Mouse (Mus musculus) liver, embryonic 14.5 days (tissue): ENCODE results near the gene Snx4. TPM values are rescaled to one million over a fixed set of nuclear protein-coding genes. Genes with fewer than 3 reads are reported as not detected.

Source experiments
- ATAC-seq: fragments of 200-750 bp; cut with Nextera tagmentation; 2 replicates; pipeline ENCODE4 v1.8.0; 2017; ENCODE audit warnings: moderate number of reproducible peaks, mild to moderate bottlenecking, moderate library complexity; ENCODE audit not compliant: insufficient read depth
- DNase-seq, 3 experiments: peaks; one replicate each; pipeline ENCODE4 v3.0.0-alpha.2; 2012 to 2013; ENCODE audit warnings: low read depth in 3 of 3, low spot score in 3 of 3
- H3K27ac ChIP-seq: fragments of 300-500 bp; sonication (generic); 2 replicates; pipeline ENCODE4 v1.5.1; 2014; ENCODE audit warnings: moderate library complexity, mild to moderate bottlenecking, control low read depth, inconsistent platforms
- H3K27me3 ChIP-seq: fragments of 300-500 bp; sonication (generic); 2 replicates; pipeline ENCODE4 v1.6.1; 2014; ENCODE audit warnings: mild to moderate bottlenecking, low read length, moderate library complexity; ENCODE audit not compliant: control insufficient read depth, insufficient read depth
- H3K36me3 ChIP-seq: fragments of 300-500 bp; sonication (generic); replicated peaks from 2 replicates; pipeline ENCODE4 v1.6.1; 2014; ENCODE audit warnings: low read depth; ENCODE audit not compliant: control insufficient read depth, insufficient read depth
- H3K4me1 ChIP-seq, 2 experiments: fragments of 200-500 bp in 1 of 2; fragments of 300-500 bp in 1 of 2; sonication (generic) in 1 of 2; replicated peaks; 2 replicates each; pipeline ENCODE4 v1.6.1; 2012 to 2014; ENCODE audit warnings: antibody characterized with exemption in 1 of 2, inconsistent platforms in 1 of 2, low read length in 1 of 2; ENCODE audit not compliant: control insufficient read depth in 2 of 2, insufficient read depth in 2 of 2
- H3K4me2 ChIP-seq: fragments of 300-500 bp; sonication (generic); 2 replicates; pipeline ENCODE4 v1.6.1; 2014; ENCODE audit warnings: low read depth, mild to moderate bottlenecking, control low read depth, moderate library complexity
- H3K4me3 ChIP-seq, 2 experiments: fragments of 200-500 bp in 1 of 2; fragments of 300-500 bp in 1 of 2; sonication (generic) in 1 of 2; 2 replicates each; pipeline ENCODE4 v1.5.1; 2012 to 2014; ENCODE audit warnings: low read depth in 2 of 2, low read length in 2 of 2, mild to moderate bottlenecking in 2 of 2, control low read depth in 1 of 2, inconsistent platforms in 1 of 2, moderate library complexity in 1 of 2; ENCODE audit not compliant: insufficient read depth in 1 of 2
- H3K9ac ChIP-seq: fragments of 300-500 bp; sonication (generic); replicated peaks from 2 replicates; pipeline ENCODE4 v1.6.1; 2014; ENCODE audit warnings: mild to moderate bottlenecking, control low read depth, moderate library complexity
- H3K9me3 ChIP-seq: fragments of 300-500 bp; sonication (generic); 2 replicates; pipeline ENCODE4 v1.6.1; 2016; ENCODE audit warnings: low read length, mixed read lengths; ENCODE audit not compliant: control insufficient read depth
- CTCF ChIP-seq: IDR thresholded peaks from 2 replicates; pipeline ENCODE4 v1.5.1; 2016; ENCODE audit warnings: antibody characterized with exemption, low read depth, control low read depth
- EP300 ChIP-seq: IDR thresholded peaks from 2 replicates; pipeline ENCODE4 v1.6.1; 2016; ENCODE audit warnings: antibody characterized with exemption, low read depth
- whole genome bisulfite sequencing: fragments of 180-500 bp; shearing (Covaris S2); extraction: QIAGEN DNeasy Blood & Tissue Kit; methylation state at CpG from one replicate; pipeline ENCODE4 v1.1.7; 2014; ENCODE audit not compliant: insufficient replicate concordance; 5-methylcytosine and 5-hydroxymethylcytosine counted together
- polyA plus RNA-seq, 2 experiments: library from polyadenylated mRNA; depleted of rRNA in 1 of 2; stranded (reverse) in 1 of 2; unstranded in 1 of 2; fragments of >200 nt; fragmentation: Nextera tagmentation in 1 of 2; extraction: Ambion mirVana in 1 of 2; gene quantifications; 2 replicates each; pipeline versions ENCODE4 v1.2.1 to v1.2.3; 2012 to 2014

Snx4 gene
- polyA plus RNA-seq, 2 experiments = 7.1 to 21.3 TPM

- Histone ChIP-seq H3K27me3 (no peaks in the 10 kb centered on the region), H3K4me1 (peaks cover 0 to 20% of the 10 kb centered on the region in 2 experiments; a peak in 2 of 4 replicates), H3K4me2 (no peak overlapping the region), H3K4me3 (no peak overlapping the region), H3K9me3 (no peaks in the 10 kb centered on the region), H3K9ac (no peak overlapping the region), H3K36me3 (no peaks in the 10 kb centered on the region), H3K27ac (no peak overlapping the region)
- TF ChIP-seq EP300 = no peak
- TF ChIP-seq CTCF = peak; percentile 69
- 18% methylated on average over 8 of the region's 8 CpGs for WGBS
- peak in 1 of 3 experiments; percentile 10 for DNase-seq
- ATAC-seq = no peak
Observed at GRCm38 (mm10) chr16:33337177-33337576, 85.9 kb downstream of the Snx4 start.

- Histone ChIP-seq H3K27me3 (no peaks in the 10 kb centered on the region), H3K27ac (no peak overlapping the region), H3K4me1 (peaks cover 0 to 20% of the 10 kb centered on the region in 2 experiments; a peak in 2 of 4 replicates), H3K36me3 (no peaks in the 10 kb centered on the region), H3K4me3 (no peak overlapping the region), H3K9me3 (no peaks in the 10 kb centered on the region), H3K4me2 (no peak overlapping the region), H3K9ac (no peak overlapping the region)
- ATAC-seq (no peak), DNase-seq (no peak)
- WGBS = 63% methylated on average over 10 of the region's 10 CpGs
- TF ChIP-seq CTCF = no peak
- TF ChIP-seq EP300 = no peak
Observed at GRCm38 (mm10) chr16:33337681-33338080, 86.4 kb downstream of the Snx4 start.

- Histone ChIP-seq H3K9ac (no peak overlapping the region), H3K9me3 (no peaks in the 10 kb centered on the region), H3K4me3 (no peak overlapping the region), H3K4me1 (peaks cover 0 to 26% of the 10 kb centered on the region in 2 experiments; a peak in 2 of 4 replicates), H3K4me2 (no peak overlapping the region), H3K36me3 (no peaks in the 10 kb centered on the region), H3K27me3 (no peaks in the 10 kb centered on the region), H3K27ac (no peak overlapping the region)
- WGBS = 34% methylated on average over 4 of the region's 4 CpGs
- DNase-seq = no peak
- no peak for ATAC-seq
- TF ChIP-seq EP300 (no peak), CTCF (no peak)
Observed at GRCm38 (mm10) chr16:33338492-33338891, 87.2 kb downstream of the Snx4 start.

- no peak overlapping the region for H3K27ac ChIP-seq
- H3K4me3 ChIP-seq = no peak overlapping the region
- H3K9ac ChIP-seq = no peak overlapping the region
- H3K27me3 ChIP-seq = no peaks in the 10 kb centered on the region
- no peak for TF ChIP-seq CTCF
- TF ChIP-seq EP300 = no peak
- no peaks in the 10 kb centered on the region for H3K36me3 ChIP-seq
- DNase-seq = no peak
- no peaks in the 10 kb centered on the region for H3K9me3 ChIP-seq
- ATAC-seq = no peak
- H3K4me1 ChIP-seq = peaks cover 0 to 28% of the 10 kb centered on the region in 2 experiments; a peak in 2 of 4 replicates
- 46% methylated on average over 2 of the region's 2 CpGs for WGBS
- no peak overlapping the region for H3K4me2 ChIP-seq
Observed at GRCm38 (mm10) chr16:33339476-33339875, 88.2 kb downstream of the Snx4 start.

GRCm38 (mm10) chr16:33342356-33342755 lies 91.1 kb downstream of the Snx4 start:
- Histone ChIP-seq H3K27me3 (no peaks in the 10 kb centered on the region), H3K4me3 (no peak overlapping the region), H3K36me3 (no peaks in the 10 kb centered on the region), H3K27ac (no peak overlapping the region), H3K9ac (no peak overlapping the region), H3K4me1 (peaks cover 0 to 26% of the 10 kb centered on the region in 2 experiments; a peak in 2 of 4 replicates), H3K9me3 (no peaks in the 10 kb centered on the region), H3K4me2 (no peak overlapping the region)
- no peak for DNase-seq
- TF ChIP-seq EP300 = no peak
- TF ChIP-seq CTCF = no peak
- no peak for ATAC-seq
- WGBS = 46% methylated on average over 1 of the region's 1 CpGs
